Mouse (Mus musculus) CH12.LX (cell line): ENCODE results near the gene Cby1.

ENCODE experiments used
- CTCF ChIP-seq, 2 experiments: IDR thresholded peaks in 1 of 2; conservative IDR thresholded peaks in 1 of 2; 2 replicates each; pipeline ENCODE4 v1.5.1; 2011 to 2012; ENCODE audit warnings: low read depth in 2 of 2, low read length in 2 of 2, improper control_type of control experiment in 1 of 2, inconsistent platforms in 1 of 2, mild to moderate bottlenecking in 1 of 2, moderate library complexity in 1 of 2
- POLR2A ChIP-seq: IDR thresholded peaks from 2 replicates; pipeline ENCODE4 v1.6.1; 2011; ENCODE audit warnings: low read depth, mild to moderate bottlenecking, improper control_type of control experiment, low read length
- POLR2AphosphoS2 ChIP-seq: IDR thresholded peaks from 2 replicates; pipeline ENCODE4 v1.6.1; 2011; ENCODE audit warnings: low read depth, low read length, improper control_type of control experiment
- USF1 ChIP-seq: IDR thresholded peaks from 2 replicates; pipeline ENCODE4 v1.6.1; 2014; ENCODE audit warnings: low read depth, mild to moderate bottlenecking, inconsistent platforms, low read length, improper control_type of control experiment

- TF ChIP-seq POLR2AphosphoS2 (no peak), CTCF (conservative IDR thresholded peaks at IDR 0.05 in 1 of 2, IDR thresholded peaks at IDR 0.05 in 1 of 2; ENCODE audit: low read depth in 2 of 2, low read length in 2 of 2) (no peak), POLR2A (no peak), USF1 (no peak)
Observed at GRCm38 (mm10) chr15:79687175-79687574, 28.2 kb downstream of the Cby1 start.
